Mouse (Mus musculus) forebrain, embryonic 16.5 days (tissue): ENCODE results near the gene Ush2a. TPM values are rescaled to one million over a fixed set of nuclear protein-coding genes. Genes with fewer than 3 reads are reported as not detected.

ENCODE experiments used
- ATAC-seq: fragments of 200-750 bp; cut with Nextera tagmentation; 2 replicates; pipeline ENCODE4 v1.8.0; 2017; ENCODE audit warnings: mild to moderate bottlenecking, moderate library complexity
- H3K27ac ChIP-seq: fragments of 300-500 bp; sonication (generic); 2 replicates; pipeline ENCODE4 v1.5.1; 2014; ENCODE audit warnings: low read length, control low read depth
- H3K27me3 ChIP-seq: fragments of 300-500 bp; sonication (generic); replicated peaks from 2 replicates; pipeline ENCODE4 v1.6.1; 2014; ENCODE audit warnings: low read length; ENCODE audit not compliant: control insufficient read depth, insufficient read depth
- H3K36me3 ChIP-seq: fragments of 300-500 bp; sonication (generic); 2 replicates; pipeline ENCODE4 v1.6.1; 2014; ENCODE audit not compliant: control insufficient read depth, insufficient read depth
- H3K4me1 ChIP-seq: fragments of 300-500 bp; sonication (generic); replicated peaks from 2 replicates; pipeline ENCODE4 v1.6.1; 2014; ENCODE audit warnings: low read length; ENCODE audit not compliant: control insufficient read depth, insufficient read depth
- H3K4me2 ChIP-seq: fragments of 300-500 bp; sonication (generic); 2 replicates; pipeline ENCODE4 v1.6.1; 2014; ENCODE audit warnings: mild to moderate bottlenecking, low read length, control low read depth
- H3K4me3 ChIP-seq: fragments of 300-500 bp; sonication (generic); replicated peaks from 2 replicates; pipeline ENCODE4 v1.5.1; 2014; ENCODE audit warnings: mild to moderate bottlenecking, low read length, control low read depth
- H3K9ac ChIP-seq: fragments of 300-500 bp; sonication (generic); replicated peaks from 2 replicates; pipeline ENCODE4 v1.6.1; 2014; ENCODE audit warnings: low read depth, low read length, control low read depth
- H3K9me3 ChIP-seq: fragments of 300-500 bp; sonication (generic); 2 replicates; pipeline ENCODE4 v1.6.1; 2016; ENCODE audit warnings: low read length; ENCODE audit not compliant: control insufficient read depth
- WGBS: fragments of 180-500 bp; shearing (Covaris S2); extraction: QIAGEN DNeasy Blood & Tissue Kit; methylation state at CpG from one replicate; pipeline ENCODE4 v1.1.7; 2014; 5-methylcytosine and 5-hydroxymethylcytosine counted together
- polyA plus RNA-seq: library from polyadenylated mRNA; unstranded; fragments of >200 nt; fragmentation: Nextera tagmentation; extraction: Ambion mirVana; gene quantifications from 2 replicates; pipeline ENCODE4 v1.2.1, GENCODE M21; 2015

Ush2a gene
- polyA plus RNA-seq, 1 experiment from 2014 or later: 0.32 TPM

- Histone ChIP-seq H3K9me3 (no peaks in the 10 kb centered on the region), H3K27ac (no peak overlapping the region), H3K4me2 (no peak overlapping the region), H3K9ac (no peak overlapping the region), H3K4me1 (no peaks in the 10 kb centered on the region), H3K27me3 (no peaks in the 10 kb centered on the region), H3K36me3 (no peaks in the 10 kb centered on the region), H3K4me3 (no peak overlapping the region)
- no peak for ATAC-seq
- 86% methylated on average over 4 of the region's 4 CpGs for WGBS
Observed at GRCm38 (mm10) chr1:188708176-188708575, 446.4 kb downstream of the Ush2a start.

DNA sequence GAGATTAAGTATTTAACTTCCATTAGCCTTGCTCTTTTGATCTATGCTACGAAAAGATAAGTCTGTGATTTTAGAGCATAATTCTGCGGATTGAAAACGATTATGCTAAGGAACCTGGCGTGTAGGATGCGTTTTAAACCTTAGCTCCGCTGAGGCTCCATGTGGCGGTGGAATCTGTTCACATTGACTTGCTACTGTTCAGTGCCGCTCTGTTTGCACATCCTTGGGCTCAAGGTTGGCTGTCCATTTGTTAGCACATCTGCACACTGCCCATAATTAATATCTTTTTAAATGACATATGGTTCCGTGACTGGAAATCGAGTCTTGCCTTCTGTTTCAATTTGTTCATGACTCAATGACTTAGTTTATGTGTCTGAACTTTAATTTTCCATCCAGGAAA, 446.9 kb downstream of the Ush2a start:
- H3K9me3 ChIP-seq: no peaks in the 10 kb centered on the region
- WGBS: 85% methylated on average over 10 of the region's 10 CpGs
- no peaks in the 10 kb centered on the region for H3K36me3 ChIP-seq
- no peak overlapping the region for H3K4me3 ChIP-seq
- no peak overlapping the region for H3K4me2 ChIP-seq
- H3K9ac ChIP-seq: no peak overlapping the region
- no peaks in the 10 kb centered on the region for H3K27me3 ChIP-seq
- no peak for ATAC-seq
- H3K27ac ChIP-seq: no peak overlapping the region
- H3K4me1 ChIP-seq: no peaks in the 10 kb centered on the region

DNA sequence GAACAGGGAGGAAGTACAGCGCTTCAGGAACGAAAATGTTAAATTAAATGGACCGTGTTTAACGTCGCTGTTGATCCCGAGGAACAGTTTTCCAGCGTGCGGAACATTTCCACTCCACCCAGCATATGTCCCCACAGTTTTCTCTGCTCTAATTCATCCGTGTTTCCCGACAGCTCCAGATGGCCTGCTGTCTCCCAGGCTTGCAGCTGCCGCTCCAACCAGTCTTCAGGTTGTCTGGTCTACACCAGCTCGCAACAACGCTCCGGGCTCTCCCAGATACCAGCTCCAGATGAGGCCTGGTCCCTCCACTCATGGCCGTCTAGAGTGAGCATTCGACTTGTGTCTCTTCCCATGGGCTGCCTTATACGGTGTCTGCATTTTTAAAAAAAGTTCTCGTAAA, 452.3 kb downstream of the Ush2a start:
- Histone ChIP-seq H3K9me3 (no peaks in the 10 kb centered on the region), H3K4me2 (no peak overlapping the region; the same call in 1 of the 2 replicates), H3K27me3 (no peaks in the 10 kb centered on the region), H3K9ac (no peak overlapping the region), H3K4me1 (0 out of 2 replicates have a peak, but pooled peaks cover 6% of the 10 kb centered on the region), H3K4me3 (no peak overlapping the region), H3K27ac (no peak overlapping the region), H3K36me3 (no peaks in the 10 kb centered on the region)
- ATAC-seq: peak; percentile 49; the same call in 1 of the 2 replicates
- WGBS: 66% methylated on average over 18 of the region's 18 CpGs

DNA sequence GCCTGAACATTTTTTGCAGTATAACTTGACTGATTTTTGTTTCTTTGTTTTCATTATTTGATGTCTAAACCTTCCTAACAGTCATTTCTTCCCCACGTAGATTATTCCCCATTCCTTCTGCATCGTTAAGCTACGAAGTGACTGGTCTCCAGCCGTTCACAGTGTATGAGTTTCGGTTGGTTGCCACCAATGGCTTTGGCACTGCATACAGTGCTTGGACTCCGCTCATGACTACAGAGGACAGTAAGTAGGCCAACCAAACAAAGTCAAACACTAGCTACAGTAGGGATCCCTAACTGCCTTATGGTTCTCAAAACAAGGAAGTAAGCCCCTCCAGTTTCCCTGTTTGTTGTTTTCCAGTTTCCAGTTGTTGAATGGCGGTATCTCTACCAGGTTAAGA, 453.1 kb downstream of the Ush2a start:
- Histone ChIP-seq H3K9ac (no peak overlapping the region), H3K9me3 (no peaks in the 10 kb centered on the region), H3K4me1 (0 out of 2 replicates have a peak, but pooled peaks cover 6% of the 10 kb centered on the region), H3K4me2 (no peak overlapping the region), H3K36me3 (no peaks in the 10 kb centered on the region), H3K27ac (no peak overlapping the region), H3K4me3 (no peak overlapping the region), H3K27me3 (no peaks in the 10 kb centered on the region)
- no peak for ATAC-seq
- WGBS: 73% methylated on average over 7 of the region's 7 CpGs

- no peak overlapping the region for H3K9ac ChIP-seq
- no peaks in the 10 kb centered on the region for H3K36me3 ChIP-seq
- no peaks in the 10 kb centered on the region for H3K9me3 ChIP-seq
- H3K4me2 ChIP-seq: no peak overlapping the region
- H3K27me3 ChIP-seq: no peaks in the 10 kb centered on the region
- 92% methylated on average over 3 of the region's 3 CpGs for WGBS
- 0 out of 2 replicates have a peak, but pooled peaks cover 6% of the 10 kb centered on the region for H3K4me1 ChIP-seq
- ATAC-seq: no peak
- no peak overlapping the region for H3K4me3 ChIP-seq
- H3K27ac ChIP-seq: no peak overlapping the region
Observed at GRCm38 (mm10) chr1:188716886-188717285, 455.1 kb downstream of the Ush2a start.

- Histone ChIP-seq H3K4me3 (no peak overlapping the region), H3K27ac (no peak overlapping the region)
- no peak for ATAC-seq
Observed at GRCm38 (mm10) chr1:188725122-188725995, 463.5 kb downstream of the Ush2a start.

DNA sequence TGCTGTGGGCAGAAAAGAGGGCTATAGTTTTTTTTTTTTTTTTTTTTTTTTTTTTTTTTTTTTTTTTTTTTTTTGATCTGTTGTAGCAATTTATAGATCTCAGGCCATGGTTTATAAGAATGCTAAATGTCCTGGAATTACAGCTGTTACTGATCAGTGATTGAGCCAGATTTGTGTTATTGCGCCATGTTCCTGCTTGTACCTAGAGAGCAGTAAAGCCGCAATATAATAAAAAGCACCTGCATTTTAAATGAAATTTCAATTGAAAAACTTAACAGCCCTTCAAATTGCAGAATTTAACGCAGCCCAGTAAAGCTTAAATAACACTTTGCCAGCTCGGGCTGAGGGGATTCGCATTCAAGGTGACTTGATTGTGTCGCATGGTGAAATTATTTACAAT, 465.1 kb downstream of the Ush2a start:
- WGBS: 80% methylated on average over 6 of the region's 6 CpGs
- H3K9ac ChIP-seq: no peak overlapping the region
- H3K36me3 ChIP-seq: no peaks in the 10 kb centered on the region
- peaks cover 20% of the 10 kb centered on the region for H3K4me1 ChIP-seq
- no peaks in the 10 kb centered on the region for H3K9me3 ChIP-seq
- H3K27ac ChIP-seq: no peak overlapping the region
- no peak overlapping the region for H3K4me3 ChIP-seq
- H3K4me2 ChIP-seq: no peak overlapping the region
- H3K27me3 ChIP-seq: no peaks in the 10 kb centered on the region; the same call in 1 of the 2 replicates
- no peak for ATAC-seq

More at GRCm38 (mm10) chr1:188725122-188725995, 463.5 kb downstream of the Ush2a start:
- Histone ChIP-seq H3K4me1 (peaks cover 20% of the 10 kb centered on the region), H3K27me3 (no peaks in the 10 kb centered on the region; the same call in 1 of the 2 replicates), H3K9ac (no peak overlapping the region), H3K4me2 (peak overlapping the region; percentile 37), H3K36me3 (no peaks in the 10 kb centered on the region), H3K9me3 (no peaks in the 10 kb centered on the region)
- 44% methylated on average over 17 of the region's 17 CpGs for WGBS

DNA sequence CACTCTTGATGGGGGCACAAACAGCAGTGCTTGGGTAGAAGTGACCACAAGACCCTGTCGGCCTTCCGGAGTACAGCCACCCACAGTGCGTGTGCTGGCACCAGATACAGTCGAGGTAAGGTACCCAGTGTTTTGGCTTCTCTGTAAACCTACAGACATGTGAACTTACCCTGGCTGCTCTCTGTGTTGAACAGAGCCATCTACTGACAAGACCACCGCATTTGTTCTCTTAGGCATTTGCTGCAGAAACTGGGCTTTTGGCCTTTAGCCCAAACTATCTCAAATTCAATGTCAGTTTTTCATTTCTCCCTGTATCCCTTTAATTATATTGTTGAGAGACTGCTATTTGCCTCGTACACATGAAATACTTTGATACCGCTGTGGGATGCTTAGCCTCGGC, 466.8 kb downstream of the Ush2a start:
- no peak overlapping the region for H3K27ac ChIP-seq
- peaks cover 20% of the 10 kb centered on the region for H3K4me1 ChIP-seq
- WGBS: 41% methylated on average over 8 of the region's 8 CpGs
- peak; percentile 47; the same call in 1 of the 2 replicates for ATAC-seq
- no peak overlapping the region for H3K4me3 ChIP-seq
- peak overlapping the region; percentile 27; the same call in 1 of the 2 replicates for H3K4me2 ChIP-seq
- no peaks in the 10 kb centered on the region for H3K9me3 ChIP-seq
- H3K27me3 ChIP-seq: no peaks in the 10 kb centered on the region; the same call in 1 of the 2 replicates
- H3K9ac ChIP-seq: no peak overlapping the region
- H3K36me3 ChIP-seq: no peaks in the 10 kb centered on the region

GRCm38 (mm10) chr1:188729179-188729578, 467.4 kb downstream of the Ush2a start:
- no peak overlapping the region for H3K27ac ChIP-seq
- H3K4me3 ChIP-seq: no peak overlapping the region
- WGBS: 8% methylated on average over 7 of the region's 7 CpGs
- peaks cover 20% of the 10 kb centered on the region for H3K4me1 ChIP-seq
- H3K36me3 ChIP-seq: no peaks in the 10 kb centered on the region
- H3K4me2 ChIP-seq: peak overlapping the region; percentile 27; the same call in 1 of the 2 replicates
- H3K27me3 ChIP-seq: no peaks in the 10 kb centered on the region; the same call in 1 of the 2 replicates
- ATAC-seq: peak; percentile 65; the same call in 1 of the 2 replicates
- no peaks in the 10 kb centered on the region for H3K9me3 ChIP-seq
- H3K9ac ChIP-seq: no peak overlapping the region
